Mouse (Mus musculus) layer of hippocampus, postnatal 25 days (tissue): ENCODE measurements around the gene Ccdc61. TPM values are rescaled to one million over a fixed set of nuclear protein-coding genes. Genes with fewer than 3 reads are reported as not detected.
"Not testable (repeated sequence)": the region's sequence is repeated elsewhere in the genome, so short reads cannot be mapped to it uniquely, and the experiment has no call there.

Experiments used
- DNase-seq, 2 experiments: peaks; one replicate each; pipeline ENCODE4 v3.0.0; 2022; ENCODE audit warnings: mixed read lengths in 2 of 2, low spot score in 1 of 2; ENCODE audit errors: extremely low spot score in 1 of 2
- total RNA-seq, 2 experiments: library from RNA; stranded (reverse); gene quantifications; 2 replicates each; pipeline ENCODE4 v1.2.3; 2021

The Ccdc61 gene
- total RNA-seq, 2 experiments from 2014 or later = 9.5 to 13.5 TPM

DNA sequence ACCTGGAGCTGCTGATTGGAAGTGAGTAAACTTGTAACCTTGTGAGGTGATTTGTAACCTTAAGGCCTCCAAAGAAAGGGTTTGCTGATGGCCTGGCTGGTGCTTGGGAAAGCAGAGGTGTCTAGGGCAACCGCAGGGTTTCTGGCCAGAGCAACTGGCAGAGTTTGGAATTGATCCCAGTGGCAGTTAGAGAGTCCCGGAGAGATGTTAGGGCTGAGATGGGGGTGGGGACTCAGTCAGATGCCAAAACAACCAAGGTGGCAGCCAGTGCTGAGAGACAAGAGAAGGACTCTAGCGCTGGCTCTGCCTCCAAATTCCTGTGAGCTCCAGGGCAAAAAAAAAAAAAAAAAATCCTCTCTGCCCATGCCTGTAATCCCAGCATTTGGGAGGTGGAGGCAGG lies 7.7 kb upstream of the Ccdc61 start:
- DNase-seq = no peak

- DNase-seq = no peak
These were observed 6.0 kb upstream of the Ccdc61 start for GRCm38 (mm10) chr7:18916254-18916653.

DNA sequence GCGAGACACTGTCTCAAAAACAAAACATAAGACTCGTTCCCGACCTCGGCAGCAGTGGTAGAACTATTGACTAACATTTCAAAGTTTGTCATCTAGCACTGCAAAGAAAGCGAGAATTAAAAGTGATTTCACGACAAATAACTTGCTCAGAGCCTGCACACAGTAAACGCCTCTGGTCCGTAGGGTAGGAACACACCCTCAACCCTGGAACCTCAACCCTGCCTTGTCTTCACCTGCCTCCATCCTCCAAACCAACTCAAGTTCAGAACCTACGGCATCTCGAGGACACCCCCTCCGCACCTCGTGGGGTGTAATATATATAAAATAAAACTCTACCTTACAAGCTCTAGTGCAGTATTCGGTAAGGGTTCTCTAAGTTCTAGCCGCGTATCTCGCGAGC lies 418 bp downstream of the Ccdc61 start:
- DNase-seq = no peak

- DNase-seq = no peak
These were observed 5.2 kb downstream of the Ccdc61 start for GRCm38 (mm10) chr7:18904971-18905370.

- DNase-seq = no peak
These were observed 7.7 kb downstream of the Ccdc61 start for GRCm38 (mm10) chr7:18902486-18902885.

- no peak for DNase-seq
These were observed 9.7 kb downstream of the Ccdc61 start for GRCm38 (mm10) chr7:18900513-18900912.

DNA sequence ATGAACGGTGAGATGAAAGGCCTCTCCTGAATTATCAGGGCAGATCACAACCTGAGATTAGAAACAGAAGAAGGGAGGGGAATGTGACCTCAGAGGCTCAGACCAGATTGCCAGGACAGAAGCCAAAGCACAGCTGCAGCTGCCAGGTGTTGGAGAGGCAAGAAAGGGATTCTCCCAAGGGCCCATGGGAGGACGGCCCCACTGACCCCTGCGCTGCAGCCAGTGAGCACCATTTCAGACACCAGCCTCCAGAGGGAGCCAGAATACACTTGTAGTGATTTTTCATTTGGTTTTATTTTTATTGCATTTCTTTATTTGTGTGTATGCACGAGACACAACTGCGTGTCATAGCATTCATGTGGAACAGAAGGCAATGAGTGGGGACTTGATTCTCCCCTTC lies 13.7 kb downstream of the Ccdc61 start:
- DNase-seq = peak; percentile 38 to 59

- DNase-seq = peak in 1 of 2 experiments; percentile 39
These were observed 16.4 kb downstream of the Ccdc61 start for GRCm38 (mm10) chr7:18893651-18894430.

GRCm38 (mm10) chr7:18893009-18893408 lies 17.2 kb downstream of the Ccdc61 start:
- no peak for DNase-seq

GRCm38 (mm10) chr7:18891872-18892599 lies 18.2 kb downstream of the Ccdc61 start:
- DNase-seq = peak; percentile 84 to 87

- DNase-seq = no peak
These were observed 19.4 kb downstream of the Ccdc61 start for GRCm38 (mm10) chr7:18890848-18891247.

DNA sequence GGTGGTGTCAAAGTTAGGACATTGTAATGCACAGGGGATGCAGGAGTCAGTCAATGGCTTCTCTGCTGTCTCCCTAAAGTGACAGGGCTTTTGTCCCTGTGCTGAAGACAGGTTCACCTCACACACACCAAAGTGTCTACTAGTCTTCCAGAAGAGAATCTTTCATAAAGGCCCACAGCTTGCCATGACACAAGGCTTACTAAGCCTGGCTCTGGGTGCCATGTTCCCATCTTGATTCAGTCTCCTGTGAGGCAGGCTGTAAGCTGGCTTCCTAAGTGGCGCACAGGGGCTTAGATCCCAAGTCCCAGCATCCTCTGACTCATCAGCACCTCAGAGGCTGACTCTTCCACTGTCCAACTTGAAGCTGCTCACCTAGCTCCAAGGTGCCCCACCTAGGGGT lies 23.3 kb downstream of the Ccdc61 start:
- DNase-seq = no peak

GRCm38 (mm10) chr7:18884745-18885422 lies 25.3 kb downstream of the Ccdc61 start:
- DNase-seq = no peak

DNA sequence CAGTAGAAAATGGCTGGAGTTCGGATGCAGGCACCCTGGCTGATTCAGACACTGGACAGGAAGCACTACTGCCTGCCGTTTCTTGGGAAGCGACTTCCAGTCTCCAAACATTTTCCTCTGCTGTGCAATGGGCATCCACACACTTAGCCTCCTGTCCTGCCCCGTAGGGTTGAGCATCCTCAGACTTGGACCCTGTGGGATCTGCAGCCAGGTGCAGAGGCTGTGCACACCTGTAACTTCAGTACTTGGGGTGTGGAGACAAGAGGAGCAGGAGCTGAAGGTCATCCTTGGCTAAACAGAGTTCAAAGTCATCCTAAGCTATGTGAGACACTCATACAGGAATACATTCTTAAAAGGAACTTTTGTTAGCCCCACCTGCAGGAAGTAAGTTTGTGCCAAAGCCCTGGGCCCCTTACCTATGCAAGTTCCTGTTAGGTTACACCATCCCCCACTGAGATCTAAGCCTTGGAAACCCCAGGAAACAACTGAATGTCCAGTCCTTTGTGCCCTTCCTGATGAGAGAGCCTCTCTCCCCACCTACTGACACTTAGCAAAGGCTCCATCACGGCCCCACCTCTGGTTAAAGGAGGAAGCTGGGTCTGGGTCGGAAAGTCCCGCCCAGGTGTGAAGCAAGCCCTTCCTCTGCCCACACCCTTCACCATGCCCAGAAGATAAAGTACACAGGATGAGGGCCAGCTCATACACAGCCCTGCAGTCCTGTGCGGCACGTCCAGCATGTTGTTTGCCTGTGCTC lies 26.0 kb downstream of the Ccdc61 start:
- DNase-seq = no peak

DNA sequence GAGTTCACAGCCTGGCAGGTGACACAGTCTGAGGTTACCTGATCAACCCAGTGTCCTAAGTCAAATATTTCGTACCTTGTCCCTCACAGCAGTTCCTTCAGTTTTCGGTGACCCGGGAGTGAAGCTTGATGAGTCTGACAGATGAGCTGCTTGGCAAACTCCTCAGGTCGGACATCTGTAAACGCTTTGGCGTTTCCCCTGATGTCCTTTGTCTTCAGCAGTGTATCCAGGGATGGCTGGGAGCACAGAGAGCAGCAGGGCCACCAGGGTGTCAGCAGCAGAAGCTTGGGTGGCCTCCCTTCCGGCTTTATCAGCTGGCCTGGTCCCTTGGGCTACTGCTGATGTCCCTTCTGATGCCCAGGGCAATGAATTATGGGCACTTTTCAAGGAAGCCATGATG lies 31.5 kb downstream of the Ccdc61 start:
- no peak for DNase-seq

GRCm38 (mm10) chr7:18875372-18875771 lies 34.8 kb downstream of the Ccdc61 start:
- DNase-seq = no peak

- DNase-seq = peak; percentile 54 to 67
These were observed 37.0 kb downstream of the Ccdc61 start for GRCm38 (mm10) chr7:18873253-18873652.

- no peak for DNase-seq
These were observed 37.4 kb downstream of the Ccdc61 start for GRCm38 (mm10) chr7:18872816-18873215.

DNA sequence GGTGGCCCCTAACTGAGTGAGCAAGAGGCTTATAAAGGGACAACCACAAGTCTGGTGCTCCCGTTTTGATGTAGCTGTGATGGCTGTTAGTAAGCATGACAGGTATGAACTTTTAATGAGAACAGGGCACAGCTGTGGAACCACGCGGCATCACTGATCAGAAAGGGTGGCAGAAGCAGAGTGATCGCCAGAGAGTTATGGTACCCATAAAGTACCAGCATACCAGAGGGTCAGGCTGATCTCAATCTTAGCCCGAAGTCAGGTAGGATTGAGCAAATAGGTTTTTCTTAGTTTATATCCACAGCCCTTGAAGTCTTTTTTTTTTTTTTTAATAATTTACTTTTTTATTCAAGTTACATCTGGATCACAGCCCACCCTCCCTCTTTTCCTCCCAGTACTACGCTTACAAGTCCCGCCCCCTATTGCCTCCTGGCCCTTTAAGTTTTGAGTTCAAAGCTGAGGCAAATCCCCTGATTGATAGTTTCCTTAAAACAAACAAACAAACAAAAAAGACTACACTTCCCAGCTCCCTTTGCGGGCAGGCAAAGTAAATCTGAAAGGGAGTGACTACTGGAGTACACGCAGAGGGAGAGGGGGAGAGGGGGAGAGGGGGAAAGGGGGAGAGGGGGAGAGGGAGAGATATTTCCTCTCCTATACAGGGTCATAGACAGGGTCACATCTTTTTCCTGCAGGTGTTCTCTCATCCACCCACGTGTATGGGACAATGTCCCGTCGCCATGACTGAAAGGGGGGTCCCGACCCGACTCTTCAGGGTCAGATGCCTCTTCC lies 38.0 kb downstream of the Ccdc61 start:
- DNase-seq = no peak

DNA sequence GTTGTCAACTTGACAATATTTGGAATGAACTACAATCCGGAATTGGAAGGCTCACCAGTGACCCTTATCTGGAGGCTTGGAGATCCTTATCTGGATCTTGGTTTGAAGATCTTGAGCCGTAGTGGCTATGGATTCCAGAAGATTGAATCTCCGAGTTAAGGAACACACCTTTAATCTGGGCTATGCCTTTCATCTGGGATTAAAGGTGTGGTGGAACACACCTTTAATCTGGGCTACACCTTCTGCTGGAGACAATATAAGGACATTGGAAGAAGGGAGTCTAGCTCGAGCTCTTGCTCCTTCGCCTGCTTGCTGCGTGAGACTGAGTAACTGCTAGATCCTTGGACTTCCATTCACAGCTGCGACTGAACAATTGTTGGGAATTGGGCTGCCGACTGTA lies 39.2 kb downstream of the Ccdc61 start, which contains the start of gene Pglyrp1:
Gene Pglyrp1, plus strand, starts transcription at position 301 of the 400 bp plus-strand sequence.
- not testable (repeated sequence) for DNase-seq
